Mouse (Mus musculus): ENCODE results near the gene Ceacam12. TPM values are rescaled to one million over a fixed set of nuclear protein-coding genes. Genes with fewer than 3 reads are reported as not detected.
"Not testable (repeated sequence)": the region's sequence is repeated elsewhere in the genome, so short reads cannot be mapped to it uniquely, and the experiment has no call there.

Gene Ceacam12
- polyA plus RNA-seq (2014; fragmentation: Nextera tagmentation; extraction: Ambion mirVana) = not detected in 2 replicates

DNA sequence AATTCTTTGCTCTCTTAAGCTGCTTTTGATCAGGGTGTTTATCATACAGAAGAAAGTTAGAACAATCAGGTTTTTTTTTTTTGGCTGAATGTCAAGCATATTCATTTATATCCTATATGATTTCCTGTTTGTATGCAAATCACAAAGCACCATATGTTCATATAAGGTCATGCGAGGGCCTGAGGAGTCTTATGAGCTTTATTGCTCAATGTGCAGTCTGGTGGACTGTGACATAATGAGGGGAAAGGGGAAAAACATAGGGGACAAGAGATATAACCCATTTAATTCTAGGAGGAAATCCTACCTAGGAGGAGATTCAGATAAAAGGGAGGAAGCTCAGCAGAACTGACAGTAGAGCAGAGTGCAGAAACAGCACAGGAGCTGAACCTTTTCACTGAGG is at the start of gene Ceacam12:
Ceacam12 (plus strand) TSS at position 301 of the 400 bp plus-strand sequence.
- WGBS = 74% methylated on average over 1 of the region's 1 CpGs
- H3K36me3 ChIP-seq (ENCODE audit: control insufficient read depth, insufficient read depth, low read length) = no peaks in the 10 kb centered on the region
- H3K9me3 ChIP-seq (ENCODE audit: control insufficient read depth, low read length) = no peaks in the 10 kb centered on the region
- no peak within 1 kb of the TSS for H3K9ac ChIP-seq (ENCODE audit: low read length)
- no peak within 1 kb of the TSS for H3K4me3 ChIP-seq (ENCODE audit: low read depth, low read length)
- DNase-seq (ENCODE audit: low spot score) = no peak
- no peaks in the 10 kb centered on the region for H3K27me3 ChIP-seq (replicated peaks; ENCODE audit: control insufficient read depth, insufficient read depth, low read length)
- no peak within 1 kb of the TSS for H3K27ac ChIP-seq (ENCODE audit: low read depth)
- H3K4me2 ChIP-seq (ENCODE audit: low read length) = no peak within 1 kb of the TSS
- ATAC-seq (replicated peaks; ENCODE audit: low FRiP score, low TSS enrichment, low read depth) = no peak
- H3K4me1 ChIP-seq (replicated peaks; ENCODE audit: control insufficient read depth, insufficient read depth, low read length) = no peaks in the 10 kb centered on the region

DNA sequence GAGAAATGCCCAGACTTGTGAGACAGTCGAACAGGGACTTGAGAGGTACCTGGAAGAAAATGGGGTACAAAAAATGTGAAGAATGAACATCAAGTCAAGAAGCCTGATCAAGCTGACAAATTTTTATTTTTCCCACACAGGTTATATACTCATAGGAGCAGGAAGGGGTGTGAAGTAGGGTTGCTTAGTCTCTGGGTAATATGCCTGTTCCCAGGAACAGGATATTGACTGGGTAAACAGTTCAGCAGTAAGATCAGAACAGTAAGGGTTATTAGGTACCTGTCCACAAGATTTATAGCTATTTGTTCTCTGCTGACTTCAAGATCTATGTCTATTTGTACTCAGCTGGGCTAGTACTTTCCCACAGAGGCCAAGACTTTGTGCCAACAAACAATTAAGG is 8.1 kb downstream of the Ceacam12 start:
- H3K27ac ChIP-seq (ENCODE audit: low read depth); H3K9ac ChIP-seq (ENCODE audit: low read length); DNase-seq (ENCODE audit: low spot score); ATAC-seq (replicated peaks; ENCODE audit: low FRiP score, low TSS enrichment, low read depth); H3K4me1 ChIP-seq (replicated peaks; ENCODE audit: control insufficient read depth, insufficient read depth, low read length); H3K9me3 ChIP-seq (ENCODE audit: control insufficient read depth, low read length); H3K27me3 ChIP-seq (replicated peaks; ENCODE audit: control insufficient read depth, insufficient read depth, low read length); H3K36me3 ChIP-seq (ENCODE audit: control insufficient read depth, insufficient read depth, low read length); H3K4me2 ChIP-seq (ENCODE audit: low read length); H3K4me3 ChIP-seq (ENCODE audit: low read depth, low read length): not testable (repeated sequence)
- 70% methylated on average over 1 of the region's 1 CpGs for WGBS

DNA sequence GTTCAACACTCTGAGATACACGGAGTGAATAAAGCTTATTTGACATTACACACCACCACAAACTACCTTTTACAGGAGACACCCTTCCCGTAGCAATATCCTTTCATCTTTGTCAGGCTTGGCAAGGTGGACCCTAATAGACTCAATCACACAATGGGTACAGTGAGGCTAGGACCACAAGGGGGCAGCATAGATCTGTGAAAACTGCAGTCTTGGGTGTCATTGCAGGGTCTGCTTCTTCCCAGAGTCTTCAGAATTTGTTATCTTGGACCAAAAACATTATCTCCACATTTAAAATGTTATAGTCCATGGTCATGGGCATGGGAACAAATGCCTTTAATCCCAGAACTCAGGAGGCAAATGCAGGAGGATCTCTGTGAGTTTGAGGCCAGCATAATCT is 35.1 kb downstream of the Ceacam12 start:
- H3K4me2 ChIP-seq (ENCODE audit: low read length) = no peak overlapping the region
- no peaks in the 10 kb centered on the region for H3K4me1 ChIP-seq (replicated peaks; ENCODE audit: control insufficient read depth, insufficient read depth, low read length)
- no peak for ATAC-seq (replicated peaks; ENCODE audit: low FRiP score, low TSS enrichment, low read depth)
- H3K27ac ChIP-seq (ENCODE audit: low read depth) = no peak overlapping the region
- WGBS = 38% methylated on average over 2 of the region's 2 CpGs
- no peak overlapping the region for H3K9ac ChIP-seq (ENCODE audit: low read length)
- H3K36me3 ChIP-seq (ENCODE audit: control insufficient read depth, insufficient read depth, low read length) = no peaks in the 10 kb centered on the region
- no peaks in the 10 kb centered on the region for H3K27me3 ChIP-seq (replicated peaks; ENCODE audit: control insufficient read depth, insufficient read depth, low read length)
- H3K4me3 ChIP-seq (ENCODE audit: low read depth, low read length) = no peak overlapping the region
- H3K9me3 ChIP-seq (ENCODE audit: control insufficient read depth, low read length) = no peaks in the 10 kb centered on the region
- peak; percentile 51 for DNase-seq (ENCODE audit: low spot score)

Small RNAs within 50 kb of the gene (microRNA-seq; reads per million reads assigned to microRNA genes)
- gene Gm22414 = not detected

Other genes with a start within 250 kb of the Ceacam12 start
- not detected in 2 replicates for gene Gm5155, start 194.2 kb upstream of the Ceacam12 start, polyA plus RNA-seq (2014; fragmentation: Nextera tagmentation; extraction: Ambion mirVana)
- not detected in 2 replicates for gene Ceacam11, start 93.8 kb upstream of the Ceacam12 start, polyA plus RNA-seq (2014; fragmentation: Nextera tagmentation; extraction: Ambion mirVana)
- gene Ceacam13, start 56.0 kb upstream of the Ceacam12 start, polyA plus RNA-seq (2014; fragmentation: Nextera tagmentation; extraction: Ambion mirVana) = not detected in 2 replicates
- gene Igfl3, start 110.6 kb downstream of the Ceacam12 start, polyA plus RNA-seq (2014; fragmentation: Nextera tagmentation; extraction: Ambion mirVana) = not detected in 2 replicates
- not detected in 2 replicates for gene Mill1, start 179.4 kb downstream of the Ceacam12 start, polyA plus RNA-seq (2014; fragmentation: Nextera tagmentation; extraction: Ambion mirVana)

Measured in intestine, embryonic 14.5 days (tissue).